Mouse (Mus musculus) kidney, adult 2 months (tissue): ENCODE results near the gene Mcrs1. TPM values are rescaled to one million over a fixed set of nuclear protein-coding genes. Genes with fewer than 3 reads are reported as not detected.
A peak's percentile ranks its signal among the peaks of the same experiment; 100 is the strongest.
"Not testable (repeated sequence)": the region's sequence is repeated elsewhere in the genome, so short reads cannot be mapped to it uniquely, and the experiment has no call there.

Experiments
- DNase-seq: peaks from one replicate; pipeline ENCODE4 v3.0.0; 2021
- H3K27ac ChIP-seq: fragments of 200-500 bp; 2 replicates; pipeline ENCODE4 v1.5.1; 2012; ENCODE audit warnings: low read depth, low read length, control low read depth, inconsistent platforms; ENCODE audit not compliant: insufficient read depth
- H3K27me3 ChIP-seq: fragments of 200-500 bp; replicated peaks from 2 replicates; pipeline ENCODE4 v1.6.1; 2012; ENCODE audit warnings: mild to moderate bottlenecking, moderate library complexity, low read length, inconsistent platforms; ENCODE audit not compliant: control insufficient read depth, insufficient read depth
- H3K36me3 ChIP-seq: fragments of 200-500 bp; 2 replicates; pipeline ENCODE4 v1.6.1; 2012; ENCODE audit warnings: mild to moderate bottlenecking, moderate library complexity, low read length, inconsistent platforms; ENCODE audit not compliant: control insufficient read depth, insufficient read depth
- H3K4me1 ChIP-seq: fragments of 200-500 bp; 2 replicates; pipeline ENCODE4 v1.6.1; 2011; ENCODE audit warnings: low read length; ENCODE audit not compliant: control insufficient read depth, insufficient read depth
- H3K4me3 ChIP-seq: fragments of 200-500 bp; 2 replicates; pipeline ENCODE4 v1.5.1; 2011; ENCODE audit warnings: mild to moderate bottlenecking, low read depth, low read length, control low read depth; ENCODE audit not compliant: insufficient read depth
- CTCF ChIP-seq: fragments of 200-500 bp; conservative IDR thresholded peaks from 2 replicates; pipeline ENCODE4 v1.5.1; 2011; ENCODE audit warnings: low read depth, mild to moderate bottlenecking, control low read depth, low read length, moderate library complexity, mixed read lengths; ENCODE audit not compliant: insufficient read depth, insufficient read length
- POLR2A ChIP-seq: fragments of 200-500 bp; IDR thresholded peaks from one replicate; pipeline ENCODE4 v1.6.1; 2011; ENCODE audit warnings: low read depth, low read length, control low read depth
- WGBS: fragments of 180-500 bp; shearing (Covaris S2); methylation state at CpG from one replicate; pipeline ENCODE4 v1.1.7; 2018; 5-methylcytosine and 5-hydroxymethylcytosine counted together
- polyA plus RNA-seq: library from polyadenylated mRNA; depleted of rRNA; stranded (reverse); fragments of >200 nt; gene quantifications from 2 replicates; pipeline ENCODE4 v1.2.3, GENCODE M21; 2012

The Mcrs1 gene
- polyA plus RNA-seq, 1 experiment = 70.6 TPM

- H3K27ac ChIP-seq = no peak overlapping the region
- no peaks in the 10 kb centered on the region for H3K36me3 ChIP-seq
- no peaks in the 10 kb centered on the region for H3K27me3 ChIP-seq
- TF ChIP-seq POLR2A (no peak), CTCF (no peak)
- no peak overlapping the region for H3K4me3 ChIP-seq
- WGBS = 51% methylated on average over 8 of the region's 8 CpGs
- no peak for DNase-seq
- peaks cover 5% of the 10 kb centered on the region; the same call in 1 of the 2 replicates for H3K4me1 ChIP-seq
Measured at GRCm38 (mm10) chr15:99259167-99259729, 7.5 kb upstream of the Mcrs1 start.

GRCm38 (mm10) chr15:99255241-99255749 lies 3.5 kb upstream of the Mcrs1 start:
- no peaks in the 10 kb centered on the region for H3K27me3 ChIP-seq
- peaks cover 3% of the 10 kb centered on the region; the same call in 1 of the 2 replicates for H3K4me1 ChIP-seq
- H3K36me3 ChIP-seq = no peaks in the 10 kb centered on the region
- H3K27ac ChIP-seq = no peak overlapping the region
- 90% methylated on average over 6 of the region's 6 CpGs for WGBS
- no peak overlapping the region for H3K4me3 ChIP-seq
- TF ChIP-seq POLR2A (no peak), CTCF (no peak)
- no peak for DNase-seq

GRCm38 (mm10) chr15:99254477-99255005 lies 2.8 kb upstream of the Mcrs1 start:
- no peaks in the 10 kb centered on the region for H3K36me3 ChIP-seq
- TF ChIP-seq CTCF (no peak), POLR2A (no peak)
- no peaks in the 10 kb centered on the region; the same call in 1 of the 2 replicates for H3K4me1 ChIP-seq
- H3K27ac ChIP-seq = no peak overlapping the region
- H3K27me3 ChIP-seq = no peaks in the 10 kb centered on the region
- DNase-seq = no peak
- H3K4me3 ChIP-seq = no peak overlapping the region
- 92% methylated on average over 2 of the region's 2 CpGs for WGBS

- Histone ChIP-seq H3K27me3 (no peaks in the 10 kb centered on the region), H3K27ac (no peak overlapping the region), H3K36me3 (no peaks in the 10 kb centered on the region), H3K4me1 (no peaks in the 10 kb centered on the region; the same call in 1 of the 2 replicates), H3K4me3 (no peak overlapping the region)
- WGBS = 77% methylated on average over 6 of the region's 6 CpGs
- TF ChIP-seq POLR2A (no peak), CTCF (no peak)
- DNase-seq = no peak
Measured at GRCm38 (mm10) chr15:99253772-99254171, 2.0 kb upstream of the Mcrs1 start.

GRCm38 (mm10) chr15:99253175-99253479 lies 1.4 kb upstream of the Mcrs1 start:
- H3K27me3 ChIP-seq, H3K4me1 ChIP-seq, H3K27ac ChIP-seq, H3K4me3 ChIP-seq, H3K36me3 ChIP-seq, DNase-seq: not testable (repeated sequence)
- WGBS = 38% methylated on average over 2 of the region's 2 CpGs

GRCm38 (mm10) chr15:99252381-99253174 lies 817 bp upstream of the Mcrs1 start:
- Histone ChIP-seq H3K4me1 (no peaks in the 10 kb centered on the region; the same call in 1 of the 2 replicates), H3K27me3 (no peaks in the 10 kb centered on the region), H3K36me3 (peaks cover under 1% of the 10 kb centered on the region; the same call in 1 of the 2 replicates), H3K27ac (peak overlapping the region; percentile 98), H3K4me3 (peak overlapping the region; percentile 92)
- TF ChIP-seq CTCF = no peak
- TF ChIP-seq POLR2A = no peak
- DNase-seq = no peak
- 1% methylated on average over 22 of the region's 22 CpGs for WGBS

GRCm38 (mm10) chr15:99251111-99251510 lies 650 bp downstream of the Mcrs1 start:
- H3K4me1 ChIP-seq, H3K27me3 ChIP-seq, H3K27ac ChIP-seq, H3K36me3 ChIP-seq: not testable (repeated sequence)
- peak overlapping the region; percentile 46 for H3K4me3 ChIP-seq
- under 1% methylated on average over 14 of the region's 15 CpGs for WGBS
- DNase-seq = peak; percentile 26
